Mouse (Mus musculus): ENCODE results near the gene Ano4. TPM values are rescaled to one million over a fixed set of nuclear protein-coding genes. Genes with fewer than 3 reads are reported as not detected.

Gene Ano4
- polyA plus RNA-seq, 1 experiment: not detected

- Histone ChIP-seq H3K27me3 (ENCODE audit: control insufficient read depth, insufficient read depth, low read length) (no peaks in the 10 kb centered on the region), H3K4me1 (ENCODE audit: control insufficient read depth, insufficient read depth, insufficient read length, low read length) (no peaks in the 10 kb centered on the region), H3K27ac (ENCODE audit: insufficient read depth, low read depth, low read length) (no peak overlapping the region), H3K36me3 (ENCODE audit: control insufficient read depth, insufficient read depth, low read length) (no peaks in the 10 kb centered on the region), H3K4me3 (ENCODE audit: low read depth, low read length) (no peak overlapping the region)
- 61% methylated on average over 2 of the region's 2 CpGs for WGBS
- no peak for TF ChIP-seq POLR2A (IDR thresholded peaks at IDR 0.05; ENCODE audit: low read depth, low read length)
- no peak for TF ChIP-seq CTCF (IDR thresholded peaks at IDR 0.05; ENCODE audit: extremely low read depth, insufficient read length, insufficient replicate concordance, low read depth, low read length)
Measured at GRCm38 (mm10) chr10:89154797-89155465, 189.6 kb downstream of the Ano4 start.

DNA sequence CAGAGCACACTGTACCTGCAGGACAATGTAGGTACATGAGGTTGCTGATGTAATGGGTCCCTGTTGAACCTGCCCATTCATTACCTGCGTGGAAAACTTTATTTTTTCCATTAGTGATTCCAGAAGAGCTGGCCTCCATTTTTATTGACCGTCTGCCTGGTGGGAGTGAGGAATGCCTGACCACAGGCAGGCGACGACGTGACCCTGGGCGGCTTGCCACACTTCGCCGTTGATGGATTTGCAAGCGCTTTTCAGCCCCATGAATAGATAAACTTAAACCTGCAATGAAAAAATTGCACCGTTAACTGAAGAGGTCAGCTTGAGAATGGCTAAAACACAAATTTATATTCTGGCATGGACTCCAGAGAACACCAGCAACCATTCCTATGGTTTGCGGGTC is 195.4 kb downstream of the Ano4 start:
- Histone ChIP-seq H3K4me1 (ENCODE audit: control insufficient read depth, insufficient read depth, insufficient read length, low read length) (no peaks in the 10 kb centered on the region), H3K27me3 (ENCODE audit: control insufficient read depth, insufficient read depth, low read length) (no peaks in the 10 kb centered on the region), H3K4me3 (ENCODE audit: low read depth, low read length) (no peak overlapping the region), H3K27ac (ENCODE audit: insufficient read depth, low read depth, low read length) (no peak overlapping the region), H3K36me3 (ENCODE audit: control insufficient read depth, insufficient read depth, low read length) (no peaks in the 10 kb centered on the region)
- TF ChIP-seq POLR2A (IDR thresholded peaks at IDR 0.05; ENCODE audit: low read depth, low read length) (no peak), CTCF (IDR thresholded peaks at IDR 0.05; ENCODE audit: extremely low read depth, insufficient read length, insufficient replicate concordance, low read depth, low read length) (no peak)
- 77% methylated on average over 11 of the region's 11 CpGs for WGBS

- H3K36me3 ChIP-seq (ENCODE audit: control insufficient read depth, insufficient read depth, low read length): no peaks in the 10 kb centered on the region
- no peaks in the 10 kb centered on the region for H3K4me1 ChIP-seq (ENCODE audit: control insufficient read depth, insufficient read depth, insufficient read length, low read length)
- 46% methylated on average over 6 of the region's 6 CpGs for WGBS
- no peak overlapping the region for H3K4me3 ChIP-seq (ENCODE audit: low read depth, low read length)
- TF ChIP-seq POLR2A (IDR thresholded peaks at IDR 0.05; ENCODE audit: low read depth, low read length): no peak
- TF ChIP-seq CTCF (IDR thresholded peaks at IDR 0.05; ENCODE audit: extremely low read depth, insufficient read length, insufficient replicate concordance, low read depth, low read length): no peak
- no peak overlapping the region for H3K27ac ChIP-seq (ENCODE audit: insufficient read depth, low read depth, low read length)
- H3K27me3 ChIP-seq (ENCODE audit: control insufficient read depth, insufficient read depth, low read length): no peaks in the 10 kb centered on the region
Measured at GRCm38 (mm10) chr10:89121391-89121790, 223.2 kb downstream of the Ano4 start.

- no peaks in the 10 kb centered on the region for H3K27me3 ChIP-seq (ENCODE audit: control insufficient read depth, insufficient read depth, low read length)
- WGBS: 75% methylated on average over 6 of the region's 6 CpGs
- no peaks in the 10 kb centered on the region for H3K36me3 ChIP-seq (ENCODE audit: control insufficient read depth, insufficient read depth, low read length)
- no peak overlapping the region for H3K27ac ChIP-seq (ENCODE audit: insufficient read depth, low read depth, low read length)
- H3K4me3 ChIP-seq (ENCODE audit: low read depth, low read length): no peak overlapping the region
- no peaks in the 10 kb centered on the region for H3K4me1 ChIP-seq (ENCODE audit: control insufficient read depth, insufficient read depth, insufficient read length, low read length)
- TF ChIP-seq CTCF (IDR thresholded peaks at IDR 0.05; ENCODE audit: extremely low read depth, insufficient read length, insufficient replicate concordance, low read depth, low read length): no peak
Measured at GRCm38 (mm10) chr10:89114381-89114780, 230.2 kb downstream of the Ano4 start.

DNA sequence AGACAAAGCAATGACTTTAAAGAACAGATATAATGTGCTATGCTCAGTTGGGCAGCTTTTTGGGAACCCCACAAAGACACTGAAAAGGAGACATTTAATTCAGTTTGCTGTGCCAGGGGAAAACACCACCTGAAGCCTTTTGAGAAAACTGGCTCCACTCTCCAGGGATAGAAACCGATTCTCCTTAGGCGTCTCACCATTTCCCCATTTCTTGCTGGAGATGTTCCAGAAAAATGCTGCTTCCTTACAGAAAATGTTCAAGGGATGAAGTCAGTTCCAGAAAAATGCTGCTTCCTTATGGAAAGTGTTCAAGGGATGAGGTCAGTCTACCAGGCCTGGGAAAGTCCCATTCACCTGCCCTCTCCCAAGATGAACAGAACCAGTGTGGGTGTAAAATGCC is 233.1 kb downstream of the Ano4 start:
- 80% methylated on average over 2 of the region's 2 CpGs for WGBS
- H3K36me3 ChIP-seq (ENCODE audit: control insufficient read depth, insufficient read depth, low read length): no peaks in the 10 kb centered on the region
- H3K27ac ChIP-seq (ENCODE audit: insufficient read depth, low read depth, low read length): no peak overlapping the region
- H3K4me1 ChIP-seq (ENCODE audit: control insufficient read depth, insufficient read depth, insufficient read length, low read length): no peaks in the 10 kb centered on the region
- H3K4me3 ChIP-seq (ENCODE audit: low read depth, low read length): no peak overlapping the region
- no peaks in the 10 kb centered on the region for H3K27me3 ChIP-seq (ENCODE audit: control insufficient read depth, insufficient read depth, low read length)
- TF ChIP-seq CTCF (IDR thresholded peaks at IDR 0.05; ENCODE audit: extremely low read depth, insufficient read length, insufficient replicate concordance, low read depth, low read length) (no peak), POLR2A (IDR thresholded peaks at IDR 0.05; ENCODE audit: low read depth, low read length) (no peak)

DNA sequence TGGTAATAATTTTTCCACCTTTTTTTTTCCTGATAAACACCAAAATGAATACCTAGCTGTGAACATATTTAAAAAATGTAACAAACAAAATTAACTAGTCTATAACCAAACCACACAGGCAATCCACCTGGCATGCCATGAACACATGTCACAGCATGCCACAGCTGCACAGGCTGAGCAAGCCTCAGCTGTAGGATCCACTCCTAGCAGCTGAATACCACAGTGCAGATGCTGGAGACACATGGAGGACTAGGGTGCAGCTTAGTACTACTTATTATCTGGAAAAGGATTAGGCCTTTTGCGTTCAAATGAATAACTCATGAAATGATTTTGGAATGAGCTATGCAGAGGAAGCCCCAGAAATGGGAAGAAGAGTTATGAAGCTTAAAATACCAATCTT is 233.6 kb downstream of the Ano4 start:
- TF ChIP-seq POLR2A (IDR thresholded peaks at IDR 0.05; ENCODE audit: low read depth, low read length): no peak
- TF ChIP-seq CTCF (IDR thresholded peaks at IDR 0.05; ENCODE audit: extremely low read depth, insufficient read length, insufficient replicate concordance, low read depth, low read length): no peak
- no peak overlapping the region for H3K27ac ChIP-seq (ENCODE audit: insufficient read depth, low read depth, low read length)
- WGBS: 74% methylated on average over 1 of the region's 1 CpGs

DNA sequence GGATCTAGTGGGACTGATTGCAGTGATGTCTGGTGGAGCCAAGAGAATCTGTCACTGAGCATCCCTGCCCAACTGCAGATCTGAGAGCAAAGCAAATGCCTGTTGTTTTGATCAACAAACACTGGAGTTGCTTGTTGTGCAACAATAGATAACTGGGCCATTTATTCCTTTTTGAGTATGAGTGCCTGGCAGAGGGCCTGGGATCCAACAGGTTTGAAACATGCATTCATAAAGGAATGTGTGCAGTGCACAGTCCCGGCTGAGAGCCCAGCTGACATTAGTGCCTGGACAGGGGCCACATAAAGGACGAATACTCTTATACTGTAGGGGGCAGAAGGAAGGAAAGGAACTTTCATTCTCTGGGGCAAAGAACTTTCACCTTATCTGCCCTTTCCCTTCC is 241.0 kb downstream of the Ano4 start:
- TF ChIP-seq POLR2A (IDR thresholded peaks at IDR 0.05; ENCODE audit: low read depth, low read length) (no peak), CTCF (IDR thresholded peaks at IDR 0.05; ENCODE audit: extremely low read depth, insufficient read length, insufficient replicate concordance, low read depth, low read length) (no peak)
- WGBS: 56% methylated on average over 2 of the region's 2 CpGs
- no peaks in the 10 kb centered on the region for H3K4me1 ChIP-seq (ENCODE audit: control insufficient read depth, insufficient read depth, insufficient read length, low read length)
- no peaks in the 10 kb centered on the region for H3K27me3 ChIP-seq (ENCODE audit: control insufficient read depth, insufficient read depth, low read length)
- no peak overlapping the region for H3K27ac ChIP-seq (ENCODE audit: insufficient read depth, low read depth, low read length)
- H3K4me3 ChIP-seq (ENCODE audit: low read depth, low read length): no peak overlapping the region
- no peaks in the 10 kb centered on the region for H3K36me3 ChIP-seq (ENCODE audit: control insufficient read depth, insufficient read depth, low read length)

More for the DNA sequence above, 233.6 kb downstream of the Ano4 start:
- no peaks in the 10 kb centered on the region for H3K36me3 ChIP-seq (ENCODE audit: control insufficient read depth, insufficient read depth, low read length)
- H3K4me1 ChIP-seq (ENCODE audit: control insufficient read depth, insufficient read depth, insufficient read length, low read length): no peaks in the 10 kb centered on the region
- no peak overlapping the region for H3K4me3 ChIP-seq (ENCODE audit: low read depth, low read length)
- no peaks in the 10 kb centered on the region for H3K27me3 ChIP-seq (ENCODE audit: control insufficient read depth, insufficient read depth, low read length)

Measured in small intestine, adult 2 months (tissue).